Mouse (Mus musculus) G1E (cell line): ENCODE results near the gene Rfx8.

Source experiments
- CTCF ChIP-seq: IDR thresholded peaks from 2 replicates; pipeline ENCODE4 v1.5.1; 2012; ENCODE audit warnings: low read depth, low read length, inconsistent platforms, mixed read lengths
- POLR2AphosphoS5 ChIP-seq: IDR thresholded peaks from 2 replicates; pipeline ENCODE4 v1.6.1; 2012; ENCODE audit warnings: low read depth, low read length, inconsistent platforms; ENCODE audit not compliant: insufficient replicate concordance

DNA sequence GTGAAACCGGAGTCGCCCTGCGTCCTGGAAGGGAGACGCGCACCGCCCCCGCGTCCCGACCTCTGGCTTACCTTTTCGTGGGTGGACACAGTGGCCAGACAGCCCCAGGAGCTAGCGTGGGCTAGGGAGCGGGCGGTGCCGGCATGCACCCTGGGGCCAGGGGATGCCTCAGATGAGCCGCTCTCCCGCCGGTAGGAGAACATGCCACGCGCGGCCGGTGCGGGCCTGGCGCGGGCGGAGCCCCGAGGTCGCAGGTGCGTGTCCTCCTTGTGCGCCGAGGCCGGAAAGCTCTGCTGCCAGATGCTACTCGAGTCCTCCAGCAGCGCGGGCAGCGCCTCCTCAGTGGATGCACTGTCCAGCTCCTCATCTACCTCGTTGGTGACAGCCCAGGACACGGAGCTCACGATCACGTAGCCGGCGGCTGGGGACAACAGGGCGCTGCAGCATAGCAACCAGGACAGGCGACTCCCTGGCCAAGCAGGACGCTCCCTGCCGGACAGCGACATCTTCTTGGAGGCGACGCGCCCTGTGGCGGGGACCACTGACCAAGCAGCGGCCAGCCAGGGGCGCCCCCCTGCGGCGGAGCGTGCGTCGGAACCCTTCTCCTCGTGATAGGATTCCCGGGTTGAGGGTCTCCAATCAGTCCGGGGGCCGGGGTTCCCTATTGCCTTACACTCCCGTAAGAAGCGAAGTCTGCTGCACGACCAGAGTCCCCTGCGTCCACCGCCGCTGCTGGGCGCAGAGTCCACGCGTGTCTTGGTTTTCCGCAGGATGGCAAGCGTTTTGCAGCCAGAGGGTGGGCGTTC, 70.2 kb downstream of the Rfx8 start:
- no peak for TF ChIP-seq CTCF
- no peak for TF ChIP-seq POLR2AphosphoS5
